Mouse (Mus musculus): ENCODE measurements around the gene Cdr2l.

GRCm38 (mm10) chr11:115341866-115342265 lies 39.9 kb upstream of the Cdr2l start:
- TF ChIP-seq CTCF (IDR thresholded peaks at IDR 0.05; ENCODE audit: low read depth, low read length): no peak
- no peak for TF ChIP-seq POLR2A (IDR thresholded peaks at IDR 0.05; ENCODE audit: extremely low read depth, insufficient read depth, low read length)
